Mouse (Mus musculus): ENCODE data around the gene Tead1. TPM values are rescaled to one million over a fixed set of nuclear protein-coding genes. Genes with fewer than 3 reads are reported as not detected.
A peak's percentile ranks its signal among the peaks of the same experiment; 100 is the strongest.

Tead1 gene
- polyA plus RNA-seq, 1 experiment from 2014 or later = 1.5 TPM

DNA sequence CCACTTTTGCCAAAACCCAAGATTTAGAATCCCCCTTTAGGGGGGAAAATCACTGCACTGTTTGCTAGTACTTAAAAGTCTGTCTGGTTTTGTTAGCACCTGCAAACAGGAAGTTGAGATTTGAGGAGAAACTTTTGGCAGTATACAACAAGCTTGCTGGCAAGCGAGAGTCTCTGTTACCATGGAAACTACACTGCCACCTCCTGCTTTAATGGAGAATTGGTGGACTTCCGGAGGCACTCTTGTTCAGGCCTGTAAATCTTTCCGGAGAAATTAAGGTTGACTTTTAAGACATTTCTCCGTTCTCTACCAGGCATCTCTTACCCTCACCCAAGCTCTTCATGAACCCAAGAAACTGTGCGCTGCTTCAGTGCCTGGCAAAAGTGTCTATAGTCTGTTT is 143.8 kb downstream of the Tead1 start:
- H3K27ac ChIP-seq (ENCODE audit: low read length) = no peak overlapping the region
- no peak overlapping the region for H3K9ac ChIP-seq (ENCODE audit: low read depth, low read length)
- H3K27me3 ChIP-seq (ENCODE audit: control insufficient read depth, insufficient read depth, low read depth, low read length) = no peaks in the 10 kb centered on the region
- ATAC-seq (ENCODE audit: low read depth) = no peak
- WGBS (ENCODE audit: insufficient replicate concordance) = 14% methylated on average over 5 of the region's 5 CpGs
- H3K36me3 ChIP-seq (ENCODE audit: control insufficient read depth, insufficient read depth) = no peaks in the 10 kb centered on the region
- peaks cover 5% of the 10 kb centered on the region for H3K4me1 ChIP-seq (ENCODE audit: control insufficient read depth, low read depth, low read length)
- H3K4me2 ChIP-seq (ENCODE audit: low read depth, low read length) = no peak overlapping the region
- H3K9me3 ChIP-seq (replicated peaks; ENCODE audit: control insufficient read depth, low read length) = no peaks in the 10 kb centered on the region
- H3K4me3 ChIP-seq (ENCODE audit: low read depth, low read length) = no peak overlapping the region

DNA sequence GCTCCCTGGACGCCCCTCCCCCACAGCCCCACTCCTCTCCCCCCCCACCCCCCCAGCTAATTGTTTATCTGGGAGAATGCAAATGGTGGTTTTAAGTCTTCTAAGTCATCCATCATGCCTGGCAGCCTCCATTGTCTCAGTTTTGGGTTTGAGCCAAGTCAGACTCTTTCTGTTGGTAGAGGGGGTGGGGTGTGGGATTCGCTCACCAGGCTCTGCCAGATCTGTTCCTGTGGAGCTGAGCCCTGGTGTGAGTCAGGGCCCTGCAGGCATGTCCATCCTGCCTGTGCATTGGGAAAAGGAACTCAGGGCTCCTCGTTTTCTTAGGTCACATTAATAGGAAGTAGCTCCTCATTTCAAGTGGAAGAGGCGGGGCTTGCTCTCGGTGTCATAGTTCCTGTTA is 144.5 kb downstream of the Tead1 start:
- H3K4me1 ChIP-seq (ENCODE audit: control insufficient read depth, low read depth, low read length) = peaks cover 5% of the 10 kb centered on the region
- no peaks in the 10 kb centered on the region for H3K27me3 ChIP-seq (ENCODE audit: control insufficient read depth, insufficient read depth, low read depth, low read length)
- no peak overlapping the region for H3K4me2 ChIP-seq (ENCODE audit: low read depth, low read length)
- H3K36me3 ChIP-seq (ENCODE audit: control insufficient read depth, insufficient read depth) = no peaks in the 10 kb centered on the region
- no peak overlapping the region for H3K27ac ChIP-seq (ENCODE audit: low read length)
- no peak overlapping the region for H3K4me3 ChIP-seq (ENCODE audit: low read depth, low read length)
- H3K9me3 ChIP-seq (replicated peaks; ENCODE audit: control insufficient read depth, low read length) = no peaks in the 10 kb centered on the region
- WGBS (ENCODE audit: insufficient replicate concordance) = 7% methylated on average over 5 of the region's 5 CpGs
- ATAC-seq (ENCODE audit: low read depth) = peak; percentile 56
- no peak overlapping the region for H3K9ac ChIP-seq (ENCODE audit: low read depth, low read length)

DNA sequence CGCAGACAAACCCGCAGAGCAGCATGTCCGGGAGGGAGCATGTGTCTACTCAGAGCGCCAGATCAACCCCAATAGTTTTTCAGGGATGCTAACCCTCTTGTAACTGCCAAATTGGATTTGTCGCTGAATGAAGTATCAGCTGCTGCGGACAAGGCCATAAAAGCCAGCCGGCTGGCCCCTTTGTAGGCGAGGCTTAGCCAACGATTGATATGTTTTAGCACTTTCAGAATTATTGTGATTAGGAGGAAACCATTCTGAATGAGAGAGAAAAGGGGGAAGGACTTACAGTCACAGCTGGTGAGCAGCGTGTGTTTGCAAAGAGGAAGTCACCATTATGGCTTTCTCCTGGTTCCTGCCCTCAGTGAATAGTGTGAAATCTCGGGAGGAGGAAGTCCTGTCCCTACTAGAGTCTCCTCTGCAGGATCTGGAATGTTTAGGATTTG is 146.2 kb downstream of the Tead1 start:
- Histone ChIP-seq H3K4me2 (ENCODE audit: low read depth, low read length) (no peak overlapping the region), H3K4me3 (ENCODE audit: low read depth, low read length) (no peak overlapping the region)
- WGBS (ENCODE audit: insufficient replicate concordance) = 8% methylated on average over 11 of the region's 11 CpGs

DNA sequence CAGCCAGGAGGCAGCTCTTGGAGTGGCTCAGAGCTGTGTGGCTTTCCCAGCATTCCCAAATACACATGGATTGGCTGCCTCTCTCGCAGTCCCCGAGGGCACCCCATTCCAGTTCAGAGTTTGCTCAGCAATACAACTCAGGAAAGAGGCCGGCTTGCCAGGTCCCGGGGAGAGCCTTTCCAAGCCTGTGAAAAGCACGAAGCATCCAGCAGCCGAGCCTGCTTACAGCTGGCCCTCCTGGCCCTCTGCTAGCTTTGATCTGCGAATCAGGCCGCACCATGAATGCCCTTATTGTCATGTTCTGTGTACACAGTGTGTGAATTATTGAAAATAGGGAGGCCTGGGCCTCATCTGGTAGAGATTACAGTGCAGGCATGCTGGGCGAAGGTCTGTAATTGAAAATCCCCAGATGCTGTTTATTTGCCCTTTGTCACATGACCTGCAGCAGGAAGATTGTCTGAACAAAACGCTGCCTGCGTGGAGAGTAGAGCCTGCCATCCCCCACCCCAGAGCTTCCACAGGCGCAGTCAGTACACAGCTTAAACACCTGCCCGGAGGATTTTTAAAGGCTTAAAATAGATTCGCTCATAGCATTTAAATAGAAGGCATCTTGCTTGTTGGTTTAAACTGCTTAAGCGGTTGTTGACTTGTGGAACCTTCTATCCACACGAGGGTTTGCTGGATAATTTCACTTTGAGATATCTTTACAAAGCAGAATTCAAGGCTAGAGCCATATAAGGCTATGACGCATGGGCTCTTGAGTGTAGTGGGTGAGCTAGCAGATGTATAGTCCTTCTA is 147.2 kb downstream of the Tead1 start:
- H3K9ac ChIP-seq (ENCODE audit: low read depth, low read length) = no peak overlapping the region
- H3K4me2 ChIP-seq (ENCODE audit: low read depth, low read length) = no peak overlapping the region
- H3K27me3 ChIP-seq (ENCODE audit: control insufficient read depth, insufficient read depth, low read depth, low read length) = no peaks in the 10 kb centered on the region
- no peak overlapping the region for H3K4me3 ChIP-seq (ENCODE audit: low read depth, low read length)
- H3K27ac ChIP-seq (ENCODE audit: low read length) = peak overlapping the region; percentile 76
- 33% methylated on average over 17 of the region's 17 CpGs for WGBS (ENCODE audit: insufficient replicate concordance)
- peak; percentile 68 for ATAC-seq (ENCODE audit: low read depth)
- H3K9me3 ChIP-seq (replicated peaks; ENCODE audit: control insufficient read depth, low read length) = no peaks in the 10 kb centered on the region
- no peaks in the 10 kb centered on the region for H3K36me3 ChIP-seq (ENCODE audit: control insufficient read depth, insufficient read depth)
- peaks cover 5% of the 10 kb centered on the region for H3K4me1 ChIP-seq (ENCODE audit: control insufficient read depth, low read depth, low read length)

More for the DNA sequence above, 146.2 kb downstream of the Tead1 start:
- Histone ChIP-seq H3K27ac (ENCODE audit: low read length) (peak overlapping the region; percentile 76), H3K9me3 (replicated peaks; ENCODE audit: control insufficient read depth, low read length) (no peaks in the 10 kb centered on the region), H3K36me3 (ENCODE audit: control insufficient read depth, insufficient read depth) (no peaks in the 10 kb centered on the region), H3K9ac (ENCODE audit: low read depth, low read length) (no peak overlapping the region), H3K27me3 (ENCODE audit: control insufficient read depth, insufficient read depth, low read depth, low read length) (no peaks in the 10 kb centered on the region), H3K4me1 (ENCODE audit: control insufficient read depth, low read depth, low read length) (peaks cover 5% of the 10 kb centered on the region)
- ATAC-seq (ENCODE audit: low read depth) = no peak

DNA sequence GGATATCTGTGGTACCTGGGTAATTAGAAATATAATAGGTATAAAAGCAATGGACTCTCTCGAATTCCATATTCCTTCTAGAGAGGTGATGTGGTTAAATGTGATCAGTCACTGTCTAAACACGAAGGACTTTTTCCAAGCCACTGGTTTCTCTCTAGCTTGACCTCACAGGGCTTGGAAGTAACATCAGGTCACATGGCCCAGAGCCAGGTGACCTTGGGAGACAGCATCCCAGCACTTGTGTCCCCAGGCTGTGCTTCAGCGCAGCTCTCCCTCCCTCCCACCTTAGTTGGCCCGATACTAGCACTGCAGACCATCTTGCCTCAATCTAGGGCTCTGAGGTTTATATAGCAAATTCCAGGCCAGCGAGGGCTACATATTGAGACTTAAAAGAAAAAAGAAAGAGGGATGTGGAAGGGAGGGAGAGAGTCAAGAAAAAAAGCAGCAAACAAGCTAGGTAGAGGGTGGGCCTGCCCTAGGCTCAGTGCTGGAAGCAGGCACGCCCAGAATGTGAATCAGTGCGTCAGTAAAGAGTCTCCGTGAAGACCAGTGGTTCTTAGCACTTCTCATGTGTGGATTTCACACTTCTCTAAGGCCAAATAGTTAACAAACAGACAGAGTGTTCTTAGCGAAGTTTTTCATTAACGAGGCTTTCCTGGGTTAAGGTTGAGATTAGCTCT is 149.0 kb downstream of the Tead1 start:
- Histone ChIP-seq H3K27ac (ENCODE audit: low read length) (peak overlapping the region; percentile 41), H3K36me3 (ENCODE audit: control insufficient read depth, insufficient read depth) (no peaks in the 10 kb centered on the region), H3K4me1 (ENCODE audit: control insufficient read depth, low read depth, low read length) (peaks cover 5% of the 10 kb centered on the region), H3K9ac (ENCODE audit: low read depth, low read length) (no peak overlapping the region), H3K9me3 (replicated peaks; ENCODE audit: control insufficient read depth, low read length) (no peaks in the 10 kb centered on the region), H3K4me3 (ENCODE audit: low read depth, low read length) (no peak overlapping the region), H3K27me3 (ENCODE audit: control insufficient read depth, insufficient read depth, low read depth, low read length) (no peaks in the 10 kb centered on the region), H3K4me2 (ENCODE audit: low read depth, low read length) (no peak overlapping the region)
- 43% methylated on average over 10 of the region's 10 CpGs for WGBS (ENCODE audit: insufficient replicate concordance)
- no peak for ATAC-seq (ENCODE audit: low read depth)

DNA sequence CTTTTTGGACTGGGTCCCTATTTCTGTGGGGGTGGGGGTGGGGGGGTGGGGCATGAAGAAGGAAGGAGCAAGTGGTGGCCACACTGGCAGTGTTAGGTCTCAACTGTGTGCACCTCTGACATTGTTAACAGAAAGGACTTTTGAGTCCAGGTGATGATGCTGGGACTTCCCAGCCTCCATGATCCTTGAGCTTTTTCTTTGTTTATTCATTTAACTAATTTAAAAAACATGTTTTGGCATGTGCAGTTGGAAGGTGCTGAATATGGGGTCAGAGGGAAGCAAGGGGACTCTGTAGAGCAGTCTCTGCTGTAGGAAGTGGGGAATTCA is 149.5 kb downstream of the Tead1 start:
- peaks cover 5% of the 10 kb centered on the region for H3K4me1 ChIP-seq (ENCODE audit: control insufficient read depth, low read depth, low read length)
- ATAC-seq (ENCODE audit: low read depth) = no peak
- H3K27me3 ChIP-seq (ENCODE audit: control insufficient read depth, insufficient read depth, low read depth, low read length) = no peaks in the 10 kb centered on the region
- no peak overlapping the region for H3K9ac ChIP-seq (ENCODE audit: low read depth, low read length)
- no peak overlapping the region for H3K27ac ChIP-seq (ENCODE audit: low read length)
- no peak overlapping the region for H3K4me3 ChIP-seq (ENCODE audit: low read depth, low read length)
- no peaks in the 10 kb centered on the region for H3K9me3 ChIP-seq (replicated peaks; ENCODE audit: control insufficient read depth, low read length)
- H3K36me3 ChIP-seq (ENCODE audit: control insufficient read depth, insufficient read depth) = no peaks in the 10 kb centered on the region
- H3K4me2 ChIP-seq (ENCODE audit: low read depth, low read length) = no peak overlapping the region

DNA sequence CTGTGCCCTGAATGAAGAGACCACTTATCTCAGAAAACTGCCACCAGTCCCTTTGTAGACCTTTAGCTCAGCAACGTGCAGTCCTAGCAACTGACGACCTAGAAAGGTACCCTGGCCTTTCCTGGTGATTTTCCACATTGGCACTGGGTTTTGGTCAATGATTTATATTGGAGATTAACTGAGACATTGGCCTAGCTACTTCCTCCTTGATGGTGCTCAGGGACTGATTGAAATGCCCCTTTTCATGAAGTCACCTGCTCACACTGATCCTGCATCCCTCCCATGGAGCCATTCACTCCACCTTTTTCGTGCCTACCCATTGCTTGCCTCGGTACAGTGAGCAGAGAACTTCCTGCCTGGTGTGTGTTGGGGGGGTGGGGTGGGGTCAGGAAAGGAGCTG is 151.8 kb downstream of the Tead1 start:
- Histone ChIP-seq H3K9me3 (replicated peaks; ENCODE audit: control insufficient read depth, low read length) (no peaks in the 10 kb centered on the region), H3K4me3 (ENCODE audit: low read depth, low read length) (no peak overlapping the region), H3K27ac (ENCODE audit: low read length) (no peak overlapping the region), H3K9ac (ENCODE audit: low read depth, low read length) (no peak overlapping the region), H3K36me3 (ENCODE audit: control insufficient read depth, insufficient read depth) (no peaks in the 10 kb centered on the region), H3K4me1 (ENCODE audit: control insufficient read depth, low read depth, low read length) (no peaks in the 10 kb centered on the region; the same call in none of the 2 replicates), H3K27me3 (ENCODE audit: control insufficient read depth, insufficient read depth, low read depth, low read length) (no peaks in the 10 kb centered on the region), H3K4me2 (ENCODE audit: low read depth, low read length) (no peak overlapping the region)
- 30% methylated on average over 4 of the region's 4 CpGs for WGBS (ENCODE audit: insufficient replicate concordance)
- no peak for ATAC-seq (ENCODE audit: low read depth)

DNA sequence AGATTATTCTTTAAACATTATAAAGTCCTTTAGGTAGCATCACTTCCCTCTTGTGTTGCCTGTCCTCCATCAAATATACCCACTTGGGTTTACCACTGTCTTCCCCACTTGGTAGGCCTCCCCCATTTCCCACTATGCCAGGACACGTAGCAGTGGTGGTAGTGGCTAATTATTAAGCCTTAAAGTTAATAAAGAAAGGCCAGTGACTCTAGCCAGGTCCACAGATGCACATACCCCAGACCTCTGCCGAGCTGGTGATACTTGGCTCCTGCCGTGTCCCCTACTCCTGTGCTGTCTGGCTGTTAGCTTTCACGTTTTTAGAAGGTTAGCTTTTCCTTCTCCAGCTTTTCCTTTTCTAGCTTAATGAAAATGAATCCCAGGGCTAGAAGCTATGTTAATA is 152.3 kb downstream of the Tead1 start:
- 52% methylated on average over 4 of the region's 4 CpGs for WGBS (ENCODE audit: insufficient replicate concordance)
- Histone ChIP-seq H3K4me3 (ENCODE audit: low read depth, low read length) (no peak overlapping the region), H3K4me2 (ENCODE audit: low read depth, low read length) (no peak overlapping the region), H3K9me3 (replicated peaks; ENCODE audit: control insufficient read depth, low read length) (no peaks in the 10 kb centered on the region), H3K27me3 (ENCODE audit: control insufficient read depth, insufficient read depth, low read depth, low read length) (no peaks in the 10 kb centered on the region), H3K4me1 (ENCODE audit: control insufficient read depth, low read depth, low read length) (no peaks in the 10 kb centered on the region; the same call in none of the 2 replicates), H3K36me3 (ENCODE audit: control insufficient read depth, insufficient read depth) (no peaks in the 10 kb centered on the region), H3K9ac (ENCODE audit: low read depth, low read length) (no peak overlapping the region), H3K27ac (ENCODE audit: low read length) (no peak overlapping the region)
- peak; percentile 63; the same call in 1 of the 2 replicates for ATAC-seq (ENCODE audit: low read depth)

DNA sequence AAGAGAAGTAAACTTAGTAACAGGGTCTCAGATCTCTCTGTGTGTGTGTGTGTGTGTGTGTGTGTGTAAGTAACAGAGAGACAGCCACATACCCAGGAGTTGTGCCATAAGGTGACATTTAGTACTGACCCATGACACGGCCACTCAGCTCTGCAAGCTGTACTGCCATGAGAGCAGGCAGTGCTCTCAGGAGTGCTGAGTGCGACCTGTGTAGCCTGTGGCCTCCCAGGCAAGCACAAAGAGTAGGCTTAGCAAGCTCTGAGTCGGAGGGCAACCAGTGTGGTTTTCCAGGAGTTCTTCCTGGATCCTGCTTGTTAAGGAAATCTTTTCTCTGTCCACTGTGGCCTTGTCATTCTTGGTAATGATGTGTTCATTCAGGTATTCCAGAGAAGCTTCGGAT is 154.0 kb downstream of the Tead1 start:
- Histone ChIP-seq H3K4me3 (ENCODE audit: low read depth, low read length) (no peak overlapping the region), H3K27ac (ENCODE audit: low read length) (no peak overlapping the region), H3K9me3 (replicated peaks; ENCODE audit: control insufficient read depth, low read length) (no peaks in the 10 kb centered on the region; the same call in 1 of the 2 replicates), H3K27me3 (ENCODE audit: control insufficient read depth, insufficient read depth, low read depth, low read length) (no peaks in the 10 kb centered on the region), H3K36me3 (ENCODE audit: control insufficient read depth, insufficient read depth) (no peaks in the 10 kb centered on the region), H3K4me1 (ENCODE audit: control insufficient read depth, low read depth, low read length) (no peaks in the 10 kb centered on the region; the same call in 1 of the 2 replicates), H3K9ac (ENCODE audit: low read depth, low read length) (no peak overlapping the region), H3K4me2 (ENCODE audit: low read depth, low read length) (no peak overlapping the region)
- WGBS (ENCODE audit: insufficient replicate concordance) = 36% methylated on average over 4 of the region's 4 CpGs
- ATAC-seq (ENCODE audit: low read depth) = 0 out of 2 replicates have a peak, but pooled peaks have one; percentile 32
